Mouse (Mus musculus): Measurements from ENCODE around the gene Tars2.
"Not testable (repeated sequence)": the region's sequence is repeated elsewhere in the genome, so short reads cannot be mapped to it uniquely, and the experiment has no call there.

Gene Tars2

GRCm38 (mm10) chr3:95760106-95760505 is at the start of gene Tars2:
Gene Tars2 (minus strand): TSS chr3:95760206.
- DNase-seq = no peak

GRCm38 (mm10) chr3:95808384-95808783 is 48.4 kb upstream of the Tars2 start:
- DNase-seq = no peak

- DNase-seq = not testable (repeated sequence)
Measured at GRCm38 (mm10) chr3:95807630-95808029, 47.6 kb upstream of the Tars2 start.

GRCm38 (mm10) chr3:95806677-95807076 is 46.7 kb upstream of the Tars2 start:
- DNase-seq = no peak

GRCm38 (mm10) chr3:95803851-95804250 is 43.8 kb upstream of the Tars2 start:
- DNase-seq = no peak

- no peak for DNase-seq
Measured at GRCm38 (mm10) chr3:95798756-95799155, 38.8 kb upstream of the Tars2 start.

GRCm38 (mm10) chr3:95794299-95794698 is 34.3 kb upstream of the Tars2 start:
- DNase-seq = no peak

GRCm38 (mm10) chr3:95793662-95794061 is 33.7 kb upstream of the Tars2 start:
- DNase-seq = no peak

GRCm38 (mm10) chr3:95785501-95785900 is 25.5 kb upstream of the Tars2 start:
- DNase-seq = no peak

- peak in 1 of 2 experiments; percentile 15 for DNase-seq
Measured at GRCm38 (mm10) chr3:95771985-95772384, 12.0 kb upstream of the Tars2 start.

- DNase-seq = no peak
Measured at GRCm38 (mm10) chr3:95765534-95765933, 5.5 kb upstream of the Tars2 start.

- DNase-seq = no peak
Measured at GRCm38 (mm10) chr3:95763811-95764210, 3.8 kb upstream of the Tars2 start.

- no peak for DNase-seq
Measured at GRCm38 (mm10) chr3:95762961-95763360, 3.0 kb upstream of the Tars2 start.

- DNase-seq = no peak
Measured at GRCm38 (mm10) chr3:95761771-95762170, 1.8 kb upstream of the Tars2 start.

- no peak for DNase-seq
Measured at GRCm38 (mm10) chr3:95760656-95761055, 650 bp upstream of the Tars2 start.

- DNase-seq = no peak
Measured at GRCm38 (mm10) chr3:95758467-95759218, 1.4 kb downstream of the Tars2 start.

- DNase-seq = no peak
Measured at GRCm38 (mm10) chr3:95756808-95757207, 3.2 kb downstream of the Tars2 start.

- DNase-seq = peak; percentile 83 to 89
Measured at GRCm38 (mm10) chr3:95754345-95755206, 5.4 kb downstream of the Tars2 start.

- no peak for DNase-seq
Measured at GRCm38 (mm10) chr3:95752935-95753334, 7.1 kb downstream of the Tars2 start.

- DNase-seq = no peak
Measured at GRCm38 (mm10) chr3:95740406-95740805, 19.6 kb downstream of the Tars2 start.

- DNase-seq = peak in 1 of 2 experiments; percentile 25
Measured at GRCm38 (mm10) chr3:95739353-95740104, 20.5 kb downstream of the Tars2 start, which contains the start of gene Ecm1. Gene Ecm1 (minus strand): TSS chr3:95739569.

GRCm38 (mm10) chr3:95735071-95735670 is 24.8 kb downstream of the Tars2 start:
- no peak for DNase-seq
